Mouse (Mus musculus) midbrain, postnatal 0 days (tissue): Measurements from ENCODE around the gene Gm42791. TPM values are rescaled to one million over a fixed set of nuclear protein-coding genes. Genes with fewer than 3 reads are reported as not detected.

Experiments
- ATAC-seq: fragments of 200-750 bp; cut with Nextera tagmentation; 2 replicates; pipeline ENCODE4 v1.8.0; 2017; ENCODE audit warnings: moderate number of reproducible peaks, mild to moderate bottlenecking, moderate TSS enrichment, moderate library complexity; ENCODE audit not compliant: low FRiP score
- DNase-seq: peaks from one replicate; pipeline ENCODE4 v3.0.0-alpha.2; 2015; ENCODE audit warnings: low spot score
- H3K27ac ChIP-seq: fragments of 300-500 bp; sonication (generic); 2 replicates; pipeline ENCODE4 v1.5.1; 2014; ENCODE audit warnings: low read depth, mild to moderate bottlenecking, low read length, mixed read lengths
- H3K27me3 ChIP-seq: fragments of 300-500 bp; sonication (generic); 2 replicates; pipeline ENCODE4 v1.6.1; 2014; ENCODE audit warnings: low read length, control low read depth, mixed read lengths; ENCODE audit not compliant: insufficient read depth
- H3K36me3 ChIP-seq: fragments of 300-500 bp; sonication (generic); 2 replicates; pipeline ENCODE4 v1.6.1; 2014; ENCODE audit warnings: low read length, control low read depth, mixed read lengths; ENCODE audit not compliant: insufficient read depth
- H3K4me1 ChIP-seq: fragments of 300-500 bp; sonication (generic); 2 replicates; pipeline ENCODE4 v1.6.1; 2014; ENCODE audit warnings: mild to moderate bottlenecking, control low read depth, antibody characterized with exemption, low read length, mixed read lengths; ENCODE audit not compliant: insufficient read depth
- H3K4me2 ChIP-seq: fragments of 300-500 bp; sonication (generic); 2 replicates; pipeline ENCODE4 v1.6.1; 2014; ENCODE audit warnings: low read depth, mild to moderate bottlenecking, low read length, mixed read lengths; ENCODE audit not compliant: poor library complexity, severe bottlenecking
- H3K4me3 ChIP-seq: fragments of 300-500 bp; sonication (generic); 2 replicates; pipeline ENCODE4 v1.5.1; 2014; ENCODE audit warnings: low read depth, mild to moderate bottlenecking, low read length, moderate library complexity
- H3K9ac ChIP-seq: fragments of 300-500 bp; sonication (generic); replicated peaks from 2 replicates; pipeline ENCODE4 v1.6.1; 2014; ENCODE audit warnings: mild to moderate bottlenecking, low read length, moderate library complexity, mixed read lengths; ENCODE audit not compliant: poor library complexity, severe bottlenecking
- H3K9me3 ChIP-seq: fragments of 300-500 bp; sonication (generic); 2 replicates; pipeline ENCODE4 v1.6.1; 2016; ENCODE audit warnings: low read length, control low read depth
- CTCF ChIP-seq: IDR thresholded peaks from 2 replicates; pipeline ENCODE4 v1.5.1; 2016; ENCODE audit warnings: antibody characterized with exemption, mild to moderate bottlenecking
- WGBS: fragments of 180-500 bp; shearing (Covaris S2); extraction: QIAGEN DNeasy Blood & Tissue Kit; methylation state at CpG from one replicate; pipeline ENCODE4 v1.1.7; 2014; 5-methylcytosine and 5-hydroxymethylcytosine counted together
- polyA plus RNA-seq: library from polyadenylated mRNA; unstranded; fragments of >200 nt; fragmentation: Nextera tagmentation; extraction: Ambion mirVana; gene quantifications from 2 replicates; pipeline ENCODE4 v1.2.1, GENCODE M21; 2015
- total RNA-seq: library from RNA; depleted of rRNA; stranded (reverse); fragments of >200 nt; gene quantifications from 2 replicates; pipeline ENCODE4 v1.2.3, GENCODE M21; 2014

The Gm42791 gene
- total and polyA plus RNA-seq, 2 experiments from 2014 or later, result 3.1 TPM; not detected in 1

- DNase-seq (no peak), ATAC-seq (no peak)
- no peak overlapping the region for H3K4me3 ChIP-seq
- H3K36me3 ChIP-seq, result no peaks in the 10 kb centered on the region
- H3K4me1 ChIP-seq, result peaks cover 7% of the 10 kb centered on the region
- H3K27me3 ChIP-seq, result no peaks in the 10 kb centered on the region
- no peaks in the 10 kb centered on the region for H3K9me3 ChIP-seq
- H3K27ac ChIP-seq, result no peak overlapping the region
- no peak overlapping the region for H3K9ac ChIP-seq
- peak overlapping the region; percentile 92; the same call in 1 of the 2 replicates for H3K4me2 ChIP-seq
- TF ChIP-seq CTCF, result peak; percentile 70
- WGBS, result 44% methylated on average over 9 of the region's 9 CpGs
Measured at GRCm38 (mm10) chr5:148958355-148958754, 36.6 kb downstream of the Gm42791 start.

- Histone ChIP-seq H3K4me2 (no peak overlapping the region), H3K4me3 (no peak overlapping the region), H3K9ac (no peak overlapping the region), H3K4me1 (peaks cover 7% of the 10 kb centered on the region), H3K36me3 (no peaks in the 10 kb centered on the region), H3K27me3 (no peaks in the 10 kb centered on the region), H3K27ac (no peak overlapping the region), H3K9me3 (no peaks in the 10 kb centered on the region)
- DNase-seq (no peak), ATAC-seq (no peak)
- WGBS, result 58% methylated on average over 9 of the region's 9 CpGs
- TF ChIP-seq CTCF, result no peak
Measured at GRCm38 (mm10) chr5:148956898-148957535, 37.9 kb downstream of the Gm42791 start.

GRCm38 (mm10) chr5:148956091-148956490 is 38.9 kb downstream of the Gm42791 start:
- Histone ChIP-seq H3K4me3 (no peak overlapping the region), H3K4me2 (no peak overlapping the region), H3K9me3 (no peaks in the 10 kb centered on the region), H3K27ac (no peak overlapping the region), H3K9ac (no peak overlapping the region), H3K4me1 (peaks cover 7% of the 10 kb centered on the region), H3K27me3 (no peaks in the 10 kb centered on the region), H3K36me3 (no peaks in the 10 kb centered on the region)
- DNase-seq (no peak), ATAC-seq (no peak)
- WGBS, result 84% methylated on average over 9 of the region's 9 CpGs
- no peak for TF ChIP-seq CTCF

GRCm38 (mm10) chr5:148955575-148955974 is 39.4 kb downstream of the Gm42791 start:
- Histone ChIP-seq H3K9ac (no peak overlapping the region), H3K4me2 (no peak overlapping the region), H3K36me3 (no peaks in the 10 kb centered on the region), H3K27ac (no peak overlapping the region), H3K4me1 (peaks cover 7% of the 10 kb centered on the region), H3K27me3 (no peaks in the 10 kb centered on the region), H3K4me3 (no peak overlapping the region), H3K9me3 (no peaks in the 10 kb centered on the region)
- ATAC-seq (no peak), DNase-seq (no peak)
- 88% methylated on average over 6 of the region's 6 CpGs for WGBS
- no peak for TF ChIP-seq CTCF

GRCm38 (mm10) chr5:148954314-148955060 is 40.5 kb downstream of the Gm42791 start:
- Histone ChIP-seq H3K4me2 (no peak overlapping the region), H3K4me3 (no peak overlapping the region), H3K9me3 (no peaks in the 10 kb centered on the region), H3K9ac (no peak overlapping the region), H3K27me3 (no peaks in the 10 kb centered on the region), H3K36me3 (no peaks in the 10 kb centered on the region), H3K27ac (no peak overlapping the region), H3K4me1 (peaks cover 2% of the 10 kb centered on the region)
- ATAC-seq, result no peak
- no peak for TF ChIP-seq CTCF
- 66% methylated on average over 22 of the region's 22 CpGs for WGBS
- DNase-seq, result peak; percentile 42

- no peak for ATAC-seq
- Histone ChIP-seq H3K4me1 (no peaks in the 10 kb centered on the region; the same call in 1 of the 2 replicates), H3K9me3 (no peaks in the 10 kb centered on the region), H3K27ac (no peak overlapping the region), H3K27me3 (no peaks in the 10 kb centered on the region), H3K4me2 (no peak overlapping the region), H3K36me3 (no peaks in the 10 kb centered on the region), H3K4me3 (no peak overlapping the region), H3K9ac (no peak overlapping the region)
- TF ChIP-seq CTCF, result no peak
- 77% methylated on average over 5 of the region's 5 CpGs for WGBS
- no peak for DNase-seq
Measured at GRCm38 (mm10) chr5:148953098-148953497, 41.8 kb downstream of the Gm42791 start.
